Mouse (Mus musculus): ENCODE results near the gene Tmprss12. TPM values are rescaled to one million over a fixed set of nuclear protein-coding genes. Genes with fewer than 3 reads are reported as not detected.
"Not testable (repeated sequence)": the region's sequence is repeated elsewhere in the genome, so short reads cannot be mapped to it uniquely, and the experiment has no call there.

Tmprss12 gene
- polyA plus RNA-seq, 1 experiment, result not detected

DNA sequence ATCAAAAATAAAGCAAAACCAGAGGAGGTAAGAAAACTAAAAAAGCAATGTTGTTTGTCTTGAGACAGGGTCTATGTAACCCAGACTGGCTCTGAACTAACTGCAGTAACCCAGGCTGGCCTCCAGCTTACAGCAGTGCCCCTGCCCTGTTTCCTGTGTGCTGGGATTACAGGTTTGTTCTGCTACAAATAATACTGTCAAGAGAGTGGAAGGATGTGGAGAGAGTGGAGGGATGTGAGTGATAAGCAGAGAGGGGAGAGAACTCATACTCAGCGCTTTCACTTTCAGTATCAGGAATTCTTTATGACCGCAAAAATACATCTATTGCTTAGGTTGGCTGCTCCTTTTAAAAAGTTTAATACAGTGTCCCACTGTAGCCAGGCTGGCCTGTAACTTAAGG, 31.7 kb downstream of the Tmprss12 start:
- Histone ChIP-seq H3K4me1 (ENCODE audit: control insufficient read depth, insufficient read depth, insufficient read length) (peaks cover 4% of the 10 kb centered on the region; the same call in 1 of the 2 replicates), H3K27me3 (ENCODE audit: control insufficient read depth, insufficient read depth, low read length) (no peaks in the 10 kb centered on the region), H3K4me3 (ENCODE audit: extremely low read depth, insufficient read depth, insufficient read length) (no peak overlapping the region), H3K27ac (ENCODE audit: insufficient read depth, low read length) (no peak overlapping the region), H3K36me3 (ENCODE audit: control insufficient read depth, insufficient read depth, low read length) (no peaks in the 10 kb centered on the region; the same call in 1 of the 2 replicates)
- no peak for TF ChIP-seq POLR2A (IDR thresholded peaks at IDR 0.05; ENCODE audit: low read depth, low read length)
- 5% methylated on average over 2 of the region's 2 CpGs for WGBS
- DNase-seq (ENCODE audit: low read depth in 1 of 2, low spot score in 2 of 2), result no peak

DNA sequence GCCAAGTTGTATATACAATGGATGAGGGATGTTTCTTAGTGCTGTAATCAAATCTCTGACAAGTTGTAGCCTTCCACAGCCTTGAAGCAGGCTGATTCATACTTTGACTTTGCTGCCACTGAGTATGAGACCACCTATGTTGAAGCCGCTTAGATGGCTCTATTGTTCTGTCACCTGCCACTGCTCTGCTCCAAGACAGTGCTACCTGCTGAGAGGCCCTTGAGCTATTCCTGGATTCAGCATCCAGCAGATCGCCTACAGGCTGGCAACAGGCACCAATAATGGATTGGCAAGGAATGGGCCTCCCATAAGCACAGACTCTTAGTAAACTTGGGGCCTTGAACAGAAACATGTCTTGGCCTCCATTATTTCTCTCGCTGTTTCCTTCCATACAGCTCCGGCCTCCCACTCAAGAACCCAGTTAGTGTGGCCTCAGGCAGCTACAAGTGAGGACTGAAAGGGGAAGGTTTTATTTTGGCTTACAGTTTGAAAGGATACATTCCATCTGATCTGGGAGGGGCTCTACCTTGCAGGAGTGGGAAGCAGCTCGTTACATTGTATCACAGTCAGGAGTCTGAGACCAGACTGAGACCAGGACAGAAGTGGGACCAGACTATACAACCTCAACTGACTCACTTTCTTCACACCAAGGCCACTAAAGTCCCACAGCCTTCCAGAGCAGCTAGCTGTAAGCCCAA, 34.0 kb downstream of the Tmprss12 start:
- TF ChIP-seq CTCF (IDR thresholded peaks at IDR 0.05; ENCODE audit: extremely low read depth, insufficient read depth, insufficient read length, insufficient replicate concordance) (no peak), POLR2A (IDR thresholded peaks at IDR 0.05; ENCODE audit: low read depth, low read length) (no peak)
- no peak overlapping the region for H3K4me3 ChIP-seq (ENCODE audit: extremely low read depth, insufficient read depth, insufficient read length)
- H3K36me3 ChIP-seq (ENCODE audit: control insufficient read depth, insufficient read depth, low read length), result no peaks in the 10 kb centered on the region; the same call in 1 of the 2 replicates
- H3K27me3 ChIP-seq (ENCODE audit: control insufficient read depth, insufficient read depth, low read length), result no peaks in the 10 kb centered on the region
- 96% methylated on average over 5 of the region's 5 CpGs for WGBS
- DNase-seq (ENCODE audit: low read depth in 1 of 2, low spot score in 2 of 2), result no peak
- no peak overlapping the region for H3K27ac ChIP-seq (ENCODE audit: insufficient read depth, low read length)
- H3K4me1 ChIP-seq (ENCODE audit: control insufficient read depth, insufficient read depth, insufficient read length), result peaks cover 4% of the 10 kb centered on the region; the same call in 1 of the 2 replicates

- H3K27me3 ChIP-seq (ENCODE audit: control insufficient read depth, insufficient read depth, low read length); H3K4me1 ChIP-seq (ENCODE audit: control insufficient read depth, insufficient read depth, insufficient read length); H3K4me3 ChIP-seq (ENCODE audit: extremely low read depth, insufficient read depth, insufficient read length); H3K36me3 ChIP-seq (ENCODE audit: control insufficient read depth, insufficient read depth, low read length); DNase-seq (ENCODE audit: low read depth in 1 of 2, low spot score in 2 of 2); H3K27ac ChIP-seq (ENCODE audit: insufficient read depth, low read length): not testable (repeated sequence)
- WGBS, result 63% methylated on average over 4 of the region's 4 CpGs
Observed at GRCm38 (mm10) chr15:100318014-100318671, 37.5 kb downstream of the Tmprss12 start.

GRCm38 (mm10) chr15:100319884-100320283, 39.2 kb downstream of the Tmprss12 start:
- Histone ChIP-seq H3K4me1 (ENCODE audit: control insufficient read depth, insufficient read depth, insufficient read length) (no peaks in the 10 kb centered on the region), H3K4me3 (ENCODE audit: extremely low read depth, insufficient read depth, insufficient read length) (no peak overlapping the region), H3K27me3 (ENCODE audit: control insufficient read depth, insufficient read depth, low read length) (no peaks in the 10 kb centered on the region), H3K36me3 (ENCODE audit: control insufficient read depth, insufficient read depth, low read length) (no peaks in the 10 kb centered on the region), H3K27ac (ENCODE audit: insufficient read depth, low read length) (no peak overlapping the region)
- DNase-seq (ENCODE audit: low read depth in 1 of 2, low spot score in 2 of 2), result no peak
- no peak for TF ChIP-seq POLR2A (IDR thresholded peaks at IDR 0.05; ENCODE audit: low read depth, low read length)
- no peak for TF ChIP-seq CTCF (IDR thresholded peaks at IDR 0.05; ENCODE audit: extremely low read depth, insufficient read depth, insufficient read length, insufficient replicate concordance)
- 82% methylated on average over 1 of the region's 1 CpGs for WGBS

DNA sequence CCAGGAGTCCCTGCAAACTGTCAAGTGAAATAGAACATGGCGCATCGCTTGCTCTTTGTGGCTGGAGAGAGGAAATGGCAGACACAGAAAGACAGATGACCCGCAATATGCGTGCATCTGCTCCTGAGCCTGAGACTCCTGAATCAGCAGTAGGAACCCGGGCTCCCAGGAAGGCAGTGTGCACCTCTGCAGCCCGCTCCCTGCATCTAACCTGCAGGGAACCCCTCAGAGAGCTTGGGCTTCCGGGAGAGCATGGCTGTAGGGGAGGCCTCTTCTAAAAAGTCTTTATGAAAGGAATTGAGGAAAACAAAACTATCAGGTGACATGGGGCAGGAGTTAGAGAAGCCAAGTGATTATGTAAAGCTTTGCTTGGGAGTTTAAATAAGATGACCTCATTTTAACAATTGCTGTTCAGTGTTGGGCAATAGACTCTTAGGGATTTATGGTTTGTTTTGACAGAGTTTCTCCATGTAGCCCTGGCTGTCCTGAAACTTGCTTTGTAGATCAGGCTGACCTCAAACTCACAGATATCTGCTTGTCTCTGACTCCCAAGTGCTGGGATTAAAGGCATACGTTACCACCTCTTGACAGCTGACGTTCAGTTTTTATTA, 39.8 kb downstream of the Tmprss12 start:
- Histone ChIP-seq H3K27me3 (ENCODE audit: control insufficient read depth, insufficient read depth, low read length) (no peaks in the 10 kb centered on the region), H3K36me3 (ENCODE audit: control insufficient read depth, insufficient read depth, low read length) (no peaks in the 10 kb centered on the region), H3K4me1 (ENCODE audit: control insufficient read depth, insufficient read depth, insufficient read length) (no peaks in the 10 kb centered on the region), H3K27ac (ENCODE audit: insufficient read depth, low read length) (no peak overlapping the region), H3K4me3 (ENCODE audit: extremely low read depth, insufficient read depth, insufficient read length) (no peak overlapping the region)
- WGBS, result 72% methylated on average over 9 of the region's 9 CpGs
- DNase-seq (ENCODE audit: low read depth in 1 of 2, low spot score in 2 of 2), result no peak
- TF ChIP-seq CTCF (IDR thresholded peaks at IDR 0.05; ENCODE audit: extremely low read depth, insufficient read depth, insufficient read length, insufficient replicate concordance) (no peak), POLR2A (IDR thresholded peaks at IDR 0.05; ENCODE audit: low read depth, low read length) (no peak)

DNA sequence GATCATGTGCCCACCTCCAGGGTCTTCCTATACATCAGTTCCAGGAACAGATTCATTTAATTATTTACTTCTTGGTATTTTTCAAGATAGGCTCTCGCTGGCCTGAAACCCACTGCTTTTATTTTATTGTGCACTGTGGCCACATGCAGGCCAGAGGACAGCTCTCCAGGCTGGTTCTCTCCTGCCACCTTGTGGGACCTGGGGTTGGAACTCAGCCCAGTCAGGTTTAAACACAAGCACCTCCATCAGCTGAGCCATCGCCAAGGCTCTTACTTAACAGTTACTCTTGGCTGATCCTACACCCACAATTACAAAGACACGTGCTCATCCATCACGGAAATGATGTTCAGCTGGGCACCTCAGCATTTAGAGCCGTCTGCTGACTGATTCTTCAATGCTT, 40.5 kb downstream of the Tmprss12 start:
- no peak overlapping the region for H3K27ac ChIP-seq (ENCODE audit: insufficient read depth, low read length)
- no peak for DNase-seq (ENCODE audit: low read depth in 1 of 2, low spot score in 2 of 2)
- TF ChIP-seq POLR2A (IDR thresholded peaks at IDR 0.05; ENCODE audit: low read depth, low read length), result no peak
- peak; percentile 9; the same call in 1 of the 2 replicates for TF ChIP-seq CTCF (IDR thresholded peaks at IDR 0.05; ENCODE audit: extremely low read depth, insufficient read depth, insufficient read length, insufficient replicate concordance)
- no peaks in the 10 kb centered on the region for H3K4me1 ChIP-seq (ENCODE audit: control insufficient read depth, insufficient read depth, insufficient read length)
- no peak overlapping the region for H3K4me3 ChIP-seq (ENCODE audit: extremely low read depth, insufficient read depth, insufficient read length)
- no peaks in the 10 kb centered on the region for H3K36me3 ChIP-seq (ENCODE audit: control insufficient read depth, insufficient read depth, low read length)
- 56% methylated on average over 5 of the region's 5 CpGs for WGBS
- no peaks in the 10 kb centered on the region for H3K27me3 ChIP-seq (ENCODE audit: control insufficient read depth, insufficient read depth, low read length)
